Mouse (Mus musculus) hindbrain, embryonic 12.5 days (tissue): ENCODE data around the gene Olfr1234. TPM values are rescaled to one million over a fixed set of nuclear protein-coding genes. Genes with fewer than 3 reads are reported as not detected.

Source experiments
- ATAC-seq: fragments of 200-750 bp; cut with Nextera tagmentation; 2 replicates; pipeline ENCODE4 v1.8.0; 2017; ENCODE audit warnings: moderate TSS enrichment; ENCODE audit not compliant: low FRiP score
- H3K27ac ChIP-seq: fragments of 300-500 bp; sonication (generic); 2 replicates; pipeline ENCODE4 v1.5.1; 2016; ENCODE audit warnings: mild to moderate bottlenecking
- H3K27me3 ChIP-seq: fragments of 300-500 bp; sonication (generic); 2 replicates; pipeline ENCODE4 v1.6.1; 2016; ENCODE audit warnings: mild to moderate bottlenecking
- H3K36me3 ChIP-seq: fragments of 300-500 bp; sonication (generic); 2 replicates; pipeline ENCODE4 v1.6.1; 2016; ENCODE audit warnings: mild to moderate bottlenecking
- H3K4me1 ChIP-seq: fragments of 300-500 bp; sonication (generic); 2 replicates; pipeline ENCODE4 v1.6.1; 2016
- H3K4me2 ChIP-seq: fragments of 300-500 bp; sonication (generic); replicated peaks from 2 replicates; pipeline ENCODE4 v1.6.1; 2016; ENCODE audit warnings: mild to moderate bottlenecking
- H3K4me3 ChIP-seq: fragments of 300-500 bp; sonication (generic); 2 replicates; pipeline ENCODE4 v1.5.1; 2016; ENCODE audit warnings: mild to moderate bottlenecking
- H3K9ac ChIP-seq: fragments of 300-500 bp; sonication (generic); 2 replicates; pipeline ENCODE4 v1.6.1; 2016; ENCODE audit warnings: mild to moderate bottlenecking, moderate library complexity
- H3K9me3 ChIP-seq: fragments of 300-500 bp; sonication (generic); replicated peaks from 2 replicates; pipeline ENCODE4 v1.6.1; 2016; ENCODE audit warnings: mild to moderate bottlenecking
- WGBS: fragments of 180-500 bp; shearing (Covaris S2); methylation state at CpG from one replicate; pipeline ENCODE4 v1.1.7; 2016; 5-methylcytosine and 5-hydroxymethylcytosine counted together
- polyA plus RNA-seq: library from polyadenylated mRNA; unstranded; fragments of >200 nt; fragmentation: Nextera tagmentation; extraction: Ambion mirVana; gene quantifications from 2 replicates; pipeline ENCODE4 v1.2.1, GENCODE M21; 2016

Olfr1234 gene
- polyA plus RNA-seq: not detected in 2 replicates

DNA sequence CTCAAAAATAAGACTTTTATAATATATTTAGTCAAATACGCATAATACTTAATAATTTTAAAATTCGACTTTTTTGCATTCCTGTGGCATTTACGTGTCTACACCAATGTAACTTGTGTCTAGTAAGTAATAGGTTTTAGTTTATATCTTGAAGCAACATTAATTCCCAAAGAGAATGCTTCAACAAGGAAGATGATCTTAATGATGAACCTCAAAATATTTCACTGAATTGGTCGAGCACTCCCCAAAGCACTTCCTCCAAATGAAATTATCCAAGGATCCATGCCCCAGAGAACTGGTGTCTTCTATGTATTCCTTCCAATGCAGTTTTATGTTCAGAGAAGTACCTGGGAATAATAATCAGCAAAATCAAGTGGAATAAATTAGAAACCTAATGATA lies at the start of gene Olfr1234:
Gene Olfr1234, minus strand, starts transcription at position 101 of the 400 bp plus-strand sequence.
- H3K27me3 ChIP-seq: no peaks in the 10 kb centered on the region
- H3K27ac ChIP-seq: no peak within 1 kb of the TSS
- no peaks in the 10 kb centered on the region for H3K4me1 ChIP-seq
- H3K9ac ChIP-seq: no peak within 1 kb of the TSS
- H3K9me3 ChIP-seq: no peaks in the 10 kb centered on the region
- H3K36me3 ChIP-seq: no peaks in the 10 kb centered on the region
- 88% methylated on average over 4 of the region's 4 CpGs for WGBS
- no peak within 1 kb of the TSS for H3K4me2 ChIP-seq
- H3K4me3 ChIP-seq: no peak within 1 kb of the TSS
- no peak for ATAC-seq

DNA sequence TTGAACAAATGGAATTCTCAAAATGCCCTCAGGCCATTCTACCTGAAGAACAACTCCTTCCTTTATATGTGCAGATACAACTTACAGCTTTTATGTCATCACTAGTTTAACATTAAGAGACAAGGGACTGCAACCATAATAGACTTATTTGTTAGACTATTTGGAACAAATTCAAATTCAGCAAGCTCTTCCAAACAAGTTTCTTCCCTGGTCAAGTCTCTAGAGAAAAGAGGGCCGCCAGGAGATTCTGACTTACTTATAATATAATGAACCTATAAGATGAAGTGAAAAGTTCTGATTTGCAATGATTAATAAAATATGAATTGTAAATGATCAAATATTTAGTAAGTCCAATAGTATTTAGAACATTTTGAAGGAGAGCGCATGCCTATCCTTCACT lies 44.9 kb upstream of the Olfr1234 start, which contains the start of gene Olfr1238:
Gene Olfr1238, minus strand, starts transcription at position 101 of the 400 bp plus-strand sequence.
- H3K27me3 ChIP-seq: no peaks in the 10 kb centered on the region
- H3K9ac ChIP-seq: no peak within 1 kb of the TSS
- H3K9me3 ChIP-seq: no peaks in the 10 kb centered on the region
- no peak within 1 kb of the TSS for H3K27ac ChIP-seq
- no peak for ATAC-seq
- no peaks in the 10 kb centered on the region for H3K36me3 ChIP-seq
- H3K4me3 ChIP-seq: no peak within 1 kb of the TSS
- H3K4me2 ChIP-seq: no peak within 1 kb of the TSS
- no peaks in the 10 kb centered on the region for H3K4me1 ChIP-seq
- whole genome bisulfite sequencing: 91% methylated on average over 2 of the region's 2 CpGs

DNA sequence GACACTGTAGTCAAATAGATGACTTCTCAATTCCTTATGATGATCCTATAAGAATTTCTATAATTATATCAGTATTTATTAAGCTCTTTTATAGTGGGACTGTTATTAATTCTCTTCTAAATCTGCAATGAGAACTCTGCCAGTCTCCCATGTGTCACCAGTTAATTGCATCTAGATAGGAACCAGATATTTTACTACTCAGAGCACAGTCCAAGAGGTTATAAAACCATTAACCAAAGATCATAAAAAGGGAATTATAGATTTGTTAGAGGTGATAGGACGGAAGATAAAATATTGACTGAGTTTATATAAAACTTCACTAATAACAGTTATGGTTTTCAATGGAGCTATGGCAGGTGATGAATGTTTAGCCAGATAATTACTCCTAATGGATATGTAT lies 36.2 kb upstream of the Olfr1234 start:
- ATAC-seq: no peak

DNA sequence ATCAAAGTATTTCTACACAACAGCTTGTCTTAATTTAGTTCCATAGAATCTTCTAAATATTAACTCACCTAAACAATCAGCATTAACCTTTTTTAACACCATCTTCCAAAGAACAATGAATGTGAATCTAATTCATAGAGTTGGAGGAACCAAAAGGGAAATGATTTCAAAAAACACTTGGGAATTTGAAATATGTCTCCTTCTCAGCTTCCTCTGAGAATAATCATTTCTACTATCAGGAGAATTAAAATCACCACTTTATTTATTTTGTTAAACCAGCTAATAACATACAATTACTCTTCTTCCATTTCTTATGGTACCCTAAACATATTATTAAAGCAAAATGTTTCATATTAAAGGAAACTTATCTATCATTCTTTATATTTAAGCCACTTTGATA lies 22.4 kb downstream of the Olfr1234 start, which contains the start of gene Olfr1233:
Gene Olfr1233, minus strand, starts transcription at position 101 of the 400 bp plus-strand sequence.
- H3K9ac ChIP-seq: no peak within 1 kb of the TSS
- no peaks in the 10 kb centered on the region for H3K4me1 ChIP-seq
- no peaks in the 10 kb centered on the region for H3K9me3 ChIP-seq
- H3K27me3 ChIP-seq: no peaks in the 10 kb centered on the region
- ATAC-seq: no peak
- H3K27ac ChIP-seq: no peak within 1 kb of the TSS
- no peaks in the 10 kb centered on the region for H3K36me3 ChIP-seq
- no peak within 1 kb of the TSS for H3K4me2 ChIP-seq
- H3K4me3 ChIP-seq: no peak within 1 kb of the TSS

More for the DNA sequence above, 36.2 kb upstream of the Olfr1234 start:
- Histone ChIP-seq H3K27ac (no peak overlapping the region), H3K9ac (no peak overlapping the region), H3K4me2 (no peak overlapping the region), H3K36me3 (no peaks in the 10 kb centered on the region), H3K4me3 (no peak overlapping the region), H3K4me1 (no peaks in the 10 kb centered on the region), H3K9me3 (no peaks in the 10 kb centered on the region), H3K27me3 (no peaks in the 10 kb centered on the region)
- 85% methylated on average over 1 of the region's 1 CpGs for WGBS

DNA sequence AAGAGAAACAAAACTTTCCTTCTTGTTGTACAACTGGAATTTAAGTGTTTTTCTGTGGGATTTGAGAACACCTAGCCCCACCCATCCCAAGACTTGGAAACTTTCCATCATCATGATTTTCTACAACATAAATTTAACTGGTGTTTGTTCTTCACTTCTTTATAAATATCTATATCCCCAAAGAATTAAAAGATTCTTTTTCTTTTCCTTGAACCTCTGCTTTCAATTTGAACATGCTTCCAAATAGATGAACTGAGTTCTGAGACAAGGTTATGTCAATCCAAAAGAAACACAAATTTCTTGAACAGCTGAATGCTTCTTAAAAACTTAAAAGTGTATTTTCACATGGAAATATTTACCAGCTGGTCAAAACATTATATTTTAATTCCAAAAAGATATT lies 35.1 kb downstream of the Olfr1234 start, which contains the start of gene Olfr1232:
Gene Olfr1232, minus strand, starts transcription at position 101 of the 400 bp plus-strand sequence.
- no peaks in the 10 kb centered on the region for H3K4me1 ChIP-seq
- no peaks in the 10 kb centered on the region for H3K36me3 ChIP-seq
- no peak within 1 kb of the TSS for H3K27ac ChIP-seq
- no peak within 1 kb of the TSS for H3K4me3 ChIP-seq
- H3K9me3 ChIP-seq: no peaks in the 10 kb centered on the region
- ATAC-seq: no peak
- no peak within 1 kb of the TSS for H3K9ac ChIP-seq
- H3K27me3 ChIP-seq: no peaks in the 10 kb centered on the region
- H3K4me2 ChIP-seq: no peak within 1 kb of the TSS

Other genes starting within 250 kb of the Olfr1234 start
- not detected in 2 replicates for gene Olfr1221, start 247.6 kb downstream of the Olfr1234 start, polyA plus RNA-seq
- gene Olfr1222, start 231.8 kb downstream of the Olfr1234 start, polyA plus RNA-seq: not detected in 2 replicates
- not detected in 2 replicates for gene Olfr1223, start 213.3 kb downstream of the Olfr1234 start, polyA plus RNA-seq
- gene Olfr1224-ps1, start 200.8 kb downstream of the Olfr1234 start, polyA plus RNA-seq: not detected in 2 replicates
- not detected in 2 replicates for gene Olfr1225, start 190.2 kb downstream of the Olfr1234 start, polyA plus RNA-seq
- gene Olfr1226, start 164.8 kb downstream of the Olfr1234 start, polyA plus RNA-seq: not detected in 2 replicates
- not detected in 2 replicates for gene Olfr1228, start 110.8 kb downstream of the Olfr1234 start, polyA plus RNA-seq
- gene Olfr1229, start 76.9 kb downstream of the Olfr1234 start, polyA plus RNA-seq: not detected in 2 replicates
- not detected in 2 replicates for gene Olfr1230, start 67.6 kb downstream of the Olfr1234 start, polyA plus RNA-seq
- not detected in 2 replicates for gene Olfr1231, start 57.8 kb downstream of the Olfr1234 start, polyA plus RNA-seq
- gene Olfr1232, start 35.2 kb downstream of the Olfr1234 start, polyA plus RNA-seq: not detected in 2 replicates
- not detected in 2 replicates for gene Olfr1233, start 22.5 kb downstream of the Olfr1234 start, polyA plus RNA-seq
- not detected in 2 replicates for gene Olfr1238, start 44.8 kb upstream of the Olfr1234 start, polyA plus RNA-seq
- not detected in 2 replicates for gene Olfr1239, start 55.5 kb upstream of the Olfr1234 start, polyA plus RNA-seq
- not detected in 2 replicates for gene Olfr1240, start 78.1 kb upstream of the Olfr1234 start, polyA plus RNA-seq
- gene Olfr1241, start 122.3 kb upstream of the Olfr1234 start, polyA plus RNA-seq: not detected in 2 replicates
- not detected in 2 replicates for gene Olfr1242, start 133.5 kb upstream of the Olfr1234 start, polyA plus RNA-seq
- gene Olfr1243, start 166.6 kb upstream of the Olfr1234 start, polyA plus RNA-seq: not detected in 2 replicates
- not detected in 2 replicates for gene Olfr1245, start 213.6 kb upstream of the Olfr1234 start, polyA plus RNA-seq
- gene Olfr1246, start 228.3 kb upstream of the Olfr1234 start, polyA plus RNA-seq: not detected in 2 replicates
- gene Olfr1247, start 249.3 kb upstream of the Olfr1234 start, polyA plus RNA-seq: not detected in 2 replicates